Mouse (Mus musculus) kidney, postnatal 14 days (tissue): ENCODE results near the gene Ccdc71.

Experiments used
- DNase-seq: peaks from one replicate; pipeline ENCODE4 v3.0.0; 2022; ENCODE audit warnings: mixed read lengths

Gene Ccdc71

DNA sequence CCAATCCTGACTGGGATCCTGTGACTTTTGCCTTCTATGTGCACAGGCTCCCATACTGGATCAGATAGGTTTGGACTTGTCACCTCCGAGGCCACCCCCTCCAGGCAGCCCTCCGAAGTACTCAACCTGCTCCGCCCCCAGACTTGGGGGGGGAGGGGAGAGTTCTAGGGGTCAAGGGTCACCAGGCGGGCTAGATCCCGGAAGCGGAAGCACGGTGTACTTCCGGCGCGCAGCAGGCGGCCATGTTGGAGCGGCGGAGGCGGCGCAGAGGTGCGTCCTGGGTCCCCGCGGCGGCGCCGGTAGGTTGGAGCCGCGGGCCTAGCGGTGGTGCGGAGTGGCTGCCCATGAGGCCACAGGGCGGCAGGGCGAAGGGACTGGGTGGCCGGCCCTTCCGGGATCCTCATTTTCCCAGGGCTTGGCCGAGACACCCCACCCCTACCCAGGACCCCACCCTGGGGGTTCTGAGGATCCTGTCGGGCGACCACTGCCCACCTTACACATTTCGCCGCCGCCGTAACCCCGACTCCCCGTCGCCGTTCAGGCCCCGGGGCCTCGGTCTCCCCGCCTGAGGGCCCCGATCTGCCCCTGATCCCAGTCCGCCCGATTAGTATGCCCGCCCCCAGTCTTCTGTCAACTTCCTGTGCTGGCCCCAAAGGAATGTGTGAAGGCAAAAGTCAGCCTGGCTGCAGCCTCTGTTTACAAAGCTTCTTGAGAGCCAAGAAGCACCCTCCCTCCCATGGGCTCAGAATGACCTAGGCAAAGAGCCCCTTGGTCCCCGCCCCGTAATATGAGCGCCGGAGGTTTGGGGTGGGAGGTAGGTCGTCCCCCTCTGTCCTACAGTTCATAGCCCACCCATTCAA, at the start of gene Ccdc71:
Ccdc71 (plus strand) TSS at position 209 of the 860 bp plus-strand sequence.
- DNase-seq, result peak; percentile 90

DNA sequence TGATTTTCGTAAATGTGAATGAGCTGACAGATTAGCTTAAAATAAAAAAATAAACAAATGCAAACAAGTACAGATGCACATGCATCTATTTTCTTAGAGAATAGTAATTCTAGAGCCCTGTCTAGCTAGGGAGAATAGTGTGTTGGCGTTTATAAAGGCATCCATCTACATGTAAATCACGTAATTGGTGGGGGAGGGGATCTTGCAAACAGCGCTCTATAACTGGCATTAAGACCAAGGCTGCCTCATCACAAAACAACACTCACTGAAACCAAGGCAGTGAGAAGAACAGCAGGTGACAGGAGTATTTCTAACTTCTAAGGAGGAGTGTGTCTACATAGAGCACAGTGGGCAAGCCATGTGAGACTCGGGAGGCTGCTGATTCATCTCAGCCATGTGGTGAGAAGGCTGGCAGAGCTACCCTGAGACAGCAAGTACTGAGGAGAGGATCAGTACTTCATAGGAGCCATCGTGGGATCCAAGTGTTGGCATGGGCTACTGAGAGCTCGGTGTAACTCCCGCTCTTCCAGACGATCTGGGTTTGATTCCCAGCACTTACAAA, 48.9 kb upstream of the Ccdc71 start:
- DNase-seq, result no peak

DNA sequence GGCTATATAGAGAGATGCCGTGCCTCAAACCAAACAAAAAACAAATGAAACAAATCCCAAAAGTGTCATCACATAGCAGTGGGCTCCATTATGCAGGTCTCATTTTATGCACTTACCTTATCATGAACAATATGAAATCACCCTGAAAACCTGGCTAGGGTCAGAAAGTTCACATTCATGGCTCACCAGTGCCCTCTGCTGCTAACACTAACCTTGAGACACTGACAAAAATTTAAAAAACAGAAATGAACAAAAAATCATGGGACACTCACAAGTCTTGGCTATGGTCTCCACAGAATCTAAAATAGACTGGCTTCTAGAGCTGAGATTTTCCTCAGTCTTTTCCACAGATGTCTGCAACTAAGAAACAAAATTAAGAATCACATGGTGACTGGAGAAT, 48.1 kb upstream of the Ccdc71 start:
- peak; percentile 30 for DNase-seq

DNA sequence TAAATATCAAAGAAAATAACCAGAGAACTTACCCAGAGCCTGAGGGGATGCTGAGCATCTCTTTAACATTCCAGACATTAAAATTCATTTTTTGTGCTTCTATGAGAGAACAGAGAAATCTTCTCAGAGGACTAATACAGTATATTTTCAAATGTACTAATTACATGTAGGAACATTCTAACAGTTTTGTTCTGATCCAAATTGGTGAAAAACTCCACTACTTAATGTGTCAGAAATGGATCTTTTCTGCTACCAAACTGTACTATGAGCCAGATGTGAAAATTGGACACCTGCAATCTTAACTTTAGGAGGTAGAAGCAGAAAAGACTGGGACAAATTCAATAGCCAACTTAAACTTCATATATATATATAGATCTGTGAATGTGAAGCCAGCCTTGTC, 31.9 kb upstream of the Ccdc71 start, which contains the start of gene Ccdc36:
Ccdc36 (minus strand) TSS at position 101 of the 400 bp plus-strand sequence.
- no peak for DNase-seq

DNA sequence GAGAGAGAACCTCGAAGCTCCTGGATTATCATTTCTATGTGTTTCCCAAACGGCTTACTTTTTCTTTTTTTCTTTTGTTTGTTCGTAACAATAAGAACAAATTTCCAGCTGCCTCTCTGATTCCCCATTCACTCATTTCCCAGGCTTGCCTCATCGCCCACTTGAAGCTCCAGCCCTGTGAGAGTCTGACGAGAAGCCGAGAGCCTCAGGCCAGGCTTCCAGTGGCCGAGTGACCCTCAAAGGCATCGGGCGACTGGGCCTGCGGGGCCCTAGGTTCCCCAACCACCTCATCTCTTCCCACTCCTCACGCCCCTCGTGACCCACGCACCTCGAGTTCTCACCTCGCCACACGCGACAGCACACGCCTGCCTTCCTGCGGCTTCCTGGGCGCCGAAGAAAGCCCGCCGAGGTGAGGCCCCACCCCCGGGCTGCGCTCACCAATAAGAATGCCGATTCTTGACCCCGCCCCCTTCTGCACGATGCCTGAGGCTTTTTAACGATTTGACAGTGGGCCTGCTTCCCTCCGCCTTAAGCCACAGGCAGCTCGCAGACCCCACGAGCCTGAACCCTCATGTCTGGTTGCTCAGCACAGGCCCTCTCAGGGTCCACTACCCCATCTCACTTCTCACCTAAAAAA, 28.8 kb upstream of the Ccdc71 start:
- no peak for DNase-seq

DNA sequence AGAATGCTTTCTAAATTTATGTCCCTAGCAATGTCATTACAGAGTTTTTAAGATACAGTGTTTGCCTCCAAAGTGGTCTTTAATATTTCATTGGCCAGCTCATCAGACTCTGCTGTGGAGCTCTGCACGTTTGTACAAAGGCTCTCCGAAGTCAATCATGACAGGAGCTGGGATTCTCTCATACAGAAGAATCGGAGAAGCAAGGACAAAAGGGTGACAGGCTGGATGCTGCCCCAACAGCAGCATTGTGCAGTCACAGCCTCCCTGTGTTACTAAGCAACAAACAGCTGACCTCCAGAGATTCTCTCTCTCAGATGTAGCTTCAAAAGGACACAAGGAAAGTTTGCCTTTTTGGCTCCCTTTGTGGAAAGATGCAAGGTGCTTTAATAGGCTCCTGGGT, 24.1 kb upstream of the Ccdc71 start, which contains the start of gene BC048562:
BC048562 (plus strand) TSS at position 301 of the 400 bp plus-strand sequence.
- no peak for DNase-seq

DNA sequence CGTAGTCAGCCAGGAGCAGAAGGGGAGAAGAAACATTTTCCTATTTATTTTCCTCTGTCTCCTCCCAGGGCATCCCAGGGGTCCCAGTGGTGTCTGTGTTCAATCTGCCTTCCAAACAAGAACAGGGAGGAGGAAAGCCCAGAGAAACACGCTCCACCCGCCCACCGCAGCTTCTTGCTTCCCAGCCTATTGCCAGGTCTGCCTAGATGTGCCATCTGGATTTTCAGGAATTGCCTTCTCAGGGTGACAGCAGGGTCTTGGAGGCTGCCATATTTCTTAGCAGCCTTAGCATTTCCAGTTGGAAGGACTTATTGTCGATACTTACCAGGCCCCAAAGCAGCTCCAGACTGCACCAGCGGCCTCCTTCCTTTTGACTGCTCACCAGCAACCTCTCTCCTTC, 21.2 kb upstream of the Ccdc71 start:
- DNase-seq, result no peak

DNA sequence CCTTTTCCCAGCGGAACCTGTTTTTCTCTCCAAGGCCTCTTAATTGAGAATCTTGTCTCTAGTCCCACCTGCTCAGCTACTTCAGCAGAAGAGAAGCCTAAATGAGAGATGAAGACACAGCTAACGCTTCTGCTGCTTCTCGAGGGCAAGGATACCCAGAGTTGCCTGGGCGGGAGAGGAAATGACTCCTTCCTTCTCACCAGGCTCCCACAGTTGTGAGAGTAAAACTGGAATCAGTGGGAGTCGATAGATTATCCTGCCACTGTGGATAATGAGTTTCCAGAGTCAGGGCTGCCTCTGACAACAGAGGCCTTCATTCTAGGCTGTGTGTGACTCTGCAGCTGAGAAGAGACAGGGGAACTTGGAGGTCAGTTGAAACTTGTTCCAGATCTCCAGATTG, 19.8 kb upstream of the Ccdc71 start:
- no peak for DNase-seq

DNA sequence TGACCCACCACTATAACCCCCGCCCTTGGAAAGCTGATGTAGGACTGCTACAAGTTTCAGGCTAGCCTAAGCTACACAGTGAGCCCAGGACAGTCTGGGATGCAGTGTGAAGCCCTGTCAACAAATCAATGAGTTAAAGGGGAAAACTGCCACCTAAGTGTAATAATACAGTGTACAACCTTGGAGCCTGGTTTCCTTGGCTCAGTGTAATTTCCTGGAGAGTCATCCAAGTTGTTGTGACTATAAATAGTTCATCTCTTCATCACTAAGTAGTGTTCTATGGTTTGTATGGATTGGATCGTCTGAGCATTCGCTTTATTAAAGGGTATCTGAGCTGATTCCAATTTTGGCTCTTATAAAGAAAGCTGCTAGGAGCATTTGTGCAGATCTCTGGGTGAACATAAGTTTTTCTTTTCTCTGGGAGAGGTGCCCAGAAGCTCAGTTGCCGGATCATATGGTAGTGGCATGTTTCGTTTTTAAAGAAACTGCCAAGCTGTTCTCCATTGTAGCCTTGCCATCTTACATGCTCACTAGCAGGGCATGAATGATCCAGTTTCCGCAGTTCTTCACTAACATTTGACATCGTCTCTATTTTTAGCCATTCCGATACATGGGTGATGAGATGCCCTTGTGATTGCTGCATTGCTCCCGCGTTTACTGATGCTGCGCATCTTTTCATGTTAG, 18.9 kb upstream of the Ccdc71 start:
- no peak for DNase-seq

DNA sequence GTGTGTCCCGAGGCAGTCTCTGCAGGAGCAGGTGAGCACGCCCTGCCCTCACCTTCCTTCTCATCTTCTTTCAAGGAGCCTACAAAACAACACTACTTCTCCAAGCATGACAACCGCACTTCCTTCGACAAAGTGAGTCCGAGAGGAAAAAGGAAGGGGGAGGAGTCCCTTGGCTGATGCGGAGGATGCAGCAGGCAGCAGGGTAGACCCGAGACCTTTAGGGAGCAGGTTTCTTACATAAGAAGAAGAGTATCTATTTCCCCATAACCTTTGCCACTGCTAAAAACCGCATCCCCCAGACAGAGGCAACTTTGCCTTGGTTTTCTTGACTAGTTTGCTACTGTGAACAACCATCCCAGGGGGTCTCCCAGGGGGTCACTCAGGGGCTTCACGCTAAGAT, 15.2 kb upstream of the Ccdc71 start:
- no peak for DNase-seq

DNA sequence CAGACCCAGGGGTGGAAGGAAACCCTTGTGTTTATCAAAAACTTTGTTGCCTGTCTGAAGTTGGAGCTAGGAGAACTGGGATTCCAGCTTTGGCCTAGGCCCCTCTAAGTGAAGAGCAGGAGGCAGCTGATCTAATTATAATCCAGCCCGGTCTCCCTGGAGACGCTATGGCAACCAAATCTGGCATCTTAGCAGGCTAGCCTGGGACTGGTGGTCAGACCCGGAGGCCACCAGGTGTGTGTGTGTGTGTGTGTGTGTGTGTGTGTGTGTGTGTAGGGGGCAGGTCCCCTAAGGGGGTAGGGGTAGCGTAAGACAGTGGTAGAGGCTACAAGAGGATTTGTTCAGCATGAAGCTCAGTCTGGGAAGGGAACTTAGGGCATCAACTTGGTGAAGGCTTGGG, 10.5 kb upstream of the Ccdc71 start:
- DNase-seq, result no peak

DNA sequence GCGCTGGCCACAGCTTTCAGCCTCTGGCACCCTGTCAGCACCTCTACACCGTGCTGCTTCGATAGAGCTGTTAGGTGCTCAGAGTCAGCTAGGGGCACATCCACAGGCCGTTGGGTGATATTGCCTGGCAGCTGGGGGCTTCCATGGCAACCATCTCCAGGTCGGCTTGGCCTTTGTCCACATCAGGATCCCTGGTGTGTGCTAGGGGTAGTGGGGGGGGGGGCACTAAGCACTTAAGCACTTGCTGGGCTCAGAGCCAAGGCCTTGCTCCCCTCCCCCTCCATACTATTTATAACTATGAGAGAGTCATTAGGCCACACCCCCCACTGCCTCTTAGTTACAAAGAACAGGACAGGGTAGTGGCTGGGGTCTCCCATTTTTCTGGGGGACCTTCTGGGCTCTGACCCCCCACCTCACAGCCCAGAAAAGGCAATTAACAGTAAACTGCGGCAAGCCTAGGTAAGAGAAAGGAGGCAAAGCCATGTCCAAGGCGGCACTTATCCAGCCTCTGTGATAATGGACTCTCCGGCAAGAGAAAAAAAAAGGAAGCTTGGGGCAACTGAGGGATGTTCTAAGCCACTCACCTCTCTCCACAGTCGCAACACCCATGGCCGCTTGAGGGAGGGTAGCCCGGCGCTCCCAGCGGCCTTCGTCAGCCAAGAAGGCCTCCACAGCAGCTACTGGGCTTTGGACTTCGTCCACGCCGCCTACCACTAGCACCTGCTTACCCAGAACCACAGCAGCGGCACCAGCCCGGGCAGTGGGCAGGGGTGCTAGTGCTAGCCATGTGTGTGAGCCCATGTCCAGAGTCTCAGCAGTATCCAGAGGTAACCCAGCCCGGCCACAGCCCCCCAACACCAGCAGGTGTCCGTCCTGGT, 9.8 kb upstream of the Ccdc71 start:
- DNase-seq, result peak; percentile 50

DNA sequence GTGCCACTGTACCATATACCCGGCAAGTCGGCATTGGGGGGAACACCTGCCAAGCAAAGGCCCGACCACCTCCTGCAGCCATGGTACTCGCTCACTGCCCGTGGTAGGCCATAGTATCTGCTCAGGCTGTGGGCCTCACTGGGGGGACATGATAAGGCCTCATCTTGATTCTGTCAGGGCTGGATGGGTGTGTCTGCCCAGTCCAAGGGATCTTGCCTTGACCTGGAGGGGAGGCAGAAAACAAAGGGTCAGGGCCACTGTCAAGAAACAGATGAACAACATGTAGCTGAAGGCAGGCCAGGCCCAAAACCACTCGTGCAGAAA, 9.2 kb upstream of the Ccdc71 start:
- no peak for DNase-seq

DNA sequence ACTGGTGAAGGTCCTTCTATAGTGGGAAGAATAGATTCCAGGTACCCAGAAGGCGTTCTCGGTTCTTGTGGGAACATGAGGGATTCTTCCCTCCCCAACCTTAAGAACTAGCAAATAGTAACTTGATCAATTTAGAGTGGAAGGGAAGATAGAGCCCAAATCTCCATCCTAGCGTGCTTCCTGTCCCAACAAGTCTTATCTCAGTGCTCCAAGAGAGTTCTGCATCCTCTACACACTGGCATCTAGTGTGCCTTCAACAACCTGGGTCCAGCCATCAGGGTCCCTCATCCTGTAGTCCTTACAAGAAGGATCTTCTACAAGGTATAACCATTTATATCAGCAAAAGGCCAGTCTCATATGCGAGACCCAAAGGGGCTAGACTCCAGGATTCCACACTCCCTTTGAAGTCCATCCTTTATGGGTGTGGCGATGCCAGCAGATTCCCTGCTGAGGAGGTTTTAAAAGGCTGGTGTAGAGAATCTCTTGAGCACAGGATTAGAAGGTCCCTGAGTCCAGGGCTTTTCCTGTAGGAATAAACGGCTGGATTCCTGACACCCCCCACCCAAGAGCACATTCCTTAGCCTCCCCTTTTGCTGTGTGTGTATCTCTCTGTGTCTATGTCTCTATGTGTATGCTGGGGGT, 8.7 kb upstream of the Ccdc71 start:
- DNase-seq, result no peak

DNA sequence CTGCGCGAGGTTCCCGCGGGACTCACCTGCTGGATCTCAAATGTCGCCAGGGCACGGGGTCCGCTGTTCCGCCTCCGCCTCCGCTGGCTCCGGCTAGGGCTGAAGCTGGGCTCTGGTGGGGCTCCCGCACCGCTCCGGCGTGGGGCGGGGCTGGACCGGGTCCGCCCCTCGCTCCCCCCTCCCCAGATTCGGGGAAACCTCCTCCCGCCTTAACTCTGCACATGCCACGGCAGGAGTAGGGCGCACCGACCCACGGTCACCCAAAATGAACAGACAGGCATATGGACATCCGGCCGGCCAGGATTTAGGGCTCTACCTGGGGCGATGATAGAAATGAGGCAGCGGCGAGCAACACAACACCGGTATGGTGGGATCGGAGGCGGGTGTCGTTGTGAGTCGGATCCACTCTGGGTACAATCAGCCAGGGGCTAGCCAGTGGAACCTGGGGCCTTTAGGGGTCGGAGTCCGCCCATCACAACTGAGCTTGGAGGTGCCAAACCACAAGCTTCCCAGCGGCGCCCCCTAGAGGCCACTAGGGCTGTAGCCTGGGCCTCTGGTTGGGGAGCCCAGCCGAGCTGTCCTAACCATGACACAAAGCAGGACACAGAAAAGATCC, 7.9 kb upstream of the Ccdc71 start:
- DNase-seq, result peak; percentile 90

DNA sequence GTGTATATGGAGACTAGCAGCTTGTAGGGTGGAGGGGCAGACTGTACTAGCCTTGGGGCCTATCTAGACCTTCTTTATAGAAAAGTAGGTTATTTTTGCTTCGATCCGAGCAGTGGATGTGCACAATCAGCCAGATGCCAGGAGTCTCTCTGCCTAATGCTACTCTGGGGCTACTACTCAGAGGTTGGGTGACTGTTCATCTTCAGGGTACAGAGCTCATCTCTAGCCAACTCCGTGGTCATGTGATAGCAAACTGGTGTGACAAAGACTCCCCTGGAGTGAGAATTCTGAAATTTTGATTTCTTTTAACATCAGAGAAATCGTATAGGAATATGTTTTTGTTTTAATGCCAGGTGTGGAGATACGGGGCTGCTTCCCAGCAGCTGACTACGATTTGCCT, 7.4 kb upstream of the Ccdc71 start:
- DNase-seq, result no peak

DNA sequence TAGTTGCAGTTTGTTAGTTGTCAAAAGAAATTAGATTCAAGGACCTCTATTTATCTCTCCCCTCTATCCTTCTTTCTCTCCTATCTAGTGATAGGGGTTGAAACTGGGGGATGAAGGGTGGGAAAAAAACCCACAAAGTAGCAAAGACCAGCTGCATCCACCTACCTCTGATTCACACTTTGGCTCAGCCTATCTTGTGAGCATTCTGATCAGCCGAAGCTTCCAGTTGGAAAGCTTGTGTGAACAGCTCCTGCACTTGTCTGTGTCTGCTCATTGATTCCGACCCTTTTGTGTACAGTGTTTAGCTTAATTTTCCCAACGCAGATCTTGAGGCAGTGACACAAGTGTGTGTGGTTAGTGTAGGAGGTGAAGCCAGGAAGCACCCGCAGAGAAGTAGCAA, 6.9 kb upstream of the Ccdc71 start:
- DNase-seq, result no peak

DNA sequence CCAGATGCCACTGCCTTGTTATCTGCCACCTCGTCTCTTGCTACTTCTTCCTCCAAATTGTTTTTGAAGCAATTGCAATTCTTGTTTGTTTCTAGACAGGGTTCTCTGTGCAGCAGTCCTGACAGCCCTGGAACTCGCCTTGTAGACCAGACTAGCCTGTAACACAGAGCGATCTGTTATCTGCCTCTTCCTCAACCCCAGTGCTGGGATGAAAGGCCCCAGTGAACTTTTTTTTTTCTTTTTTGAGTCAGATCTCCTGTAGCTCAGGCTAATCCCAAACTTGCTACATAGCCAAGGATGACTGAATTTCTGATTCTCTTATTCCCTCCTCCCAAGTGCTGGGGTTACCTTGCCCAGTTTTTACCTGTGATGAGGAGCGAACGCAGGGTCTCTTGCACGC, 5.9 kb upstream of the Ccdc71 start:
- no peak for DNase-seq

DNA sequence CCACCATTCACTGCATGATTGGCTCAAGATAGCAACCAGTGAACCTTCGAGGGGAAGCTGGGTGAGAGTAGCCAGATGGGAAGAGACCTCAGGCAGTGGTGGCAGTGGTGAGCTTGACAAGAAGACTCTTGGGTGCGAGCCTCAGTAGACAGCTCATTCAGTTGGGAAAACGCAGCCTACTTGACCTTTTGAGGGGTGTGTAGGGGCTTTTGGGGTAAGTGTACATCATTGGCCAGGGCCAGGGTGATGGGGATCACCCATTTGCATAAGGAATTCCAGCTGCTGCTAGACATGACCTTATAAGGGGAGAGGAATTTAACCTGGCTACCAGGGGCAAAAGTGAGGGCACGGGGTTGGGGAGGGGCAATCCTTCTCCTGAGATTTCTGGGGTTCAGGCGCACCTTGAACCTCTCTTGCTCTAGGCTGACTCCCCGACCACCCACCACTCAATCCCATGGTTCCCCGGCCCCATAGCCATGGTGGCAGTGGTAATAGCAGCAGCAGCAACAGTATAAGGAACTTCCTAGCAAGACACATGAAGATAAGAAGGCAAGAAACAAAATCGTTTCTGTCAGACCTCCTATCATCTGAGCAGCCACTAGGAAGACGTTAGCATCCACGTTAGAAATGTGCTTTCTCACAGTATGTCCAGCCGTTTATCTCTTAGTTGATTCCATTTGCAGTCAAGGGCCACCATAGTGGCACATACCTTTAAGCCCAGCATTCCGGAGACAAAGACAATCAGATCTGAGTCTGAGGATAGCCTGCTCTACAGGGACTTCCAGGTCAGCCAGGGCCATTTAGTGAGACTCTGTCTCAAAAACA, 4.4 kb upstream of the Ccdc71 start:
- DNase-seq, result no peak

DNA sequence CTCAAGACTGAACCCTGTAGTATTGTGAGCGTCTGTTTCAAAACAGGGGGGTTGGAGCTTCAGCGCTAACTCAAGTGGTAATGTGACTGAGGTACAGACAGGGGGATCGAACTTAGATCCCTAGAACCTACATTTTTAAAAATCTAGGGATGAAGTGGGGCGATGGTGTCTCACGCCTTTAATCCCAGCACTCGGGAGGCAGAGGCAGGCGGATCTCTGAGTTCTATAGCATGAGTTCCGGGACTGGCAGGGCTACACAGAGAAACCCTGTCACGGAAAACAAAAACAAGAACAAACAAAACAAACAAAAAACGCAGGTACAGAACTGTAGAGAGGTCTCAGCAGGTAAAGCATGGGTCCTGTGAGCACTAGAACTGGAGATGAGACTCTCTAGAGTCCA, 3.4 kb upstream of the Ccdc71 start:
- no peak for DNase-seq

DNA sequence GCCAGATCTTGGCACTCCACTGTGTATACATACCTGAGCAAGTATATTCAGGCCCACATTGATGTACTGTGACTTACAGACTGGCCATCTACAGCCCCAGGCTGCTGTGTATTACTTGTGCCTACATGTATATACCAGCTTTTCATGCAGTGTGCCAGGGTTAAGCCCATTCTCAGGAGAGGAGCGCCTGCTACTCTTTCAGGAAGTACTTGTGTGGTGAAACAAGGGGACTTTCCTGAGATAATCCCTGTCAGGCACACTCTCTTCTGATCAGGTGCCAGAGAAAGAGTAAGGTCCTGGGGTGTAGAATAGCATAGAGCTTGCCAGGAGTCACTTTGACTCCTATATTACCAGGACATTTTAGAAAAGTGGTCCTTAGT, 398 bp upstream of the Ccdc71 start:
- no peak for DNase-seq
